Mouse (Mus musculus) heart, adult 11 months (tissue): ENCODE data around the gene T.
A peak's percentile ranks its signal among the peaks of the same experiment; 100 is the strongest.

ENCODE experiments used
- DNase-seq: peaks from one replicate; pipeline ENCODE4 v3.0.0; 2022

The T gene

GRCm38 (mm10) chr17:8433121-8433977 is 874 bp upstream of the T start:
- peak; percentile 79 for DNase-seq

DNA sequence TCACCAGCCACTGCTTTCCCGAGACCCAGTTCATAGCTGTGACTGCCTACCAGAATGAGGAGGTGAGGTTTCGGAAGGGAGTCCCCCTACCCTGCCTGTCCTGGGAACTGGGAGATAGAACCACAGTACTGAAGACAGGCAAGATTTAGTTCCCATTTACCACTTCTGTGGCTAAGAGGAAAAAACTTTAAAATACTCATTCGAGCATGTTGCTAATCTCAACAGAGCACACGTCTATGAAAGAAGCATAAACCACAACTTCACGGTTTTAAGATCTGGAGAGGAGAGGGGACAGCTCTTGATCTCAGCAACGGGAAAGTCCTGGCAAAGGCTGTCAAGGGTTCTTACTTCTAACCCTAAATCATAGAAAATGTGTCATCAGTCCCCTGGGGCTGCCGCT is 2.0 kb downstream of the T start:
- DNase-seq = no peak

DNA sequence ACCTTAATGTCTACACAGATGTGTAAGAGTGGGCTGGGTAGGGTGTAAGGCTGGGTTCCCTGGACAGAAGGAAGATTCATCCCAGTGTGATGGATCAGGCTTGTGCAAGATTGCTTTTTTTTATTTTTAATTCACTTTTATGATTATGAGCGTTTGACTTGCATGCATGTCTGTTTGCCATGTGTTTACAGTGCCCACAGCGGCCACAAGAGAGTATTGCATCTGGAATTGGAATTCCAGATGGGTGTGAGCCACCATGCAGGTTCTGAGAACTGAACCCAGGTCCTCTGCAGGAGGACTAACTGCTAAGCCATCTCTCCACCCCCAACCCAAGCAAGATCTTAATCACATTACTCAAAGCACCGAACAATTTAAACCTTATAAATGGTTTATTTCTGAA is 9.8 kb downstream of the T start:
- no peak for DNase-seq

GRCm38 (mm10) chr17:8447676-8448192 is 13.5 kb downstream of the T start:
- DNase-seq = no peak

DNA sequence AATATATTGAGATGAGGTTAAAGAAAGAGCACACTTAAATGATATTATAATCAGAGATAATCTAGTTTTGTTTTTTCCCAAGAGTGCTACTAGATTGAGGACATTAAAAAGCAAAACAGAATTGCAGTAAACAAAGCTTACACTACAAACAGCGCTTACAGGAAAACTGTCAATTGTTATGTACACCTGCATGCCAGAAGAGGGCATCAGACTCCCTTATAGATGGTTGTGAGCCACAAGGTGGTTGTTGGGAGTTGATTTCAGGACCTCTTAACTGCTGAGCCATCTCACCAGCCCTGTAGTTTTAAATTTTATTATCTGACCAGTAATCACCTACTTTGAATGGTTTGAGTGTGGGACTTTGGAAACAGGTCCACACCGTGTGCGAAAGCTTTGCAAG is 14.1 kb downstream of the T start:
- no peak for DNase-seq

DNA sequence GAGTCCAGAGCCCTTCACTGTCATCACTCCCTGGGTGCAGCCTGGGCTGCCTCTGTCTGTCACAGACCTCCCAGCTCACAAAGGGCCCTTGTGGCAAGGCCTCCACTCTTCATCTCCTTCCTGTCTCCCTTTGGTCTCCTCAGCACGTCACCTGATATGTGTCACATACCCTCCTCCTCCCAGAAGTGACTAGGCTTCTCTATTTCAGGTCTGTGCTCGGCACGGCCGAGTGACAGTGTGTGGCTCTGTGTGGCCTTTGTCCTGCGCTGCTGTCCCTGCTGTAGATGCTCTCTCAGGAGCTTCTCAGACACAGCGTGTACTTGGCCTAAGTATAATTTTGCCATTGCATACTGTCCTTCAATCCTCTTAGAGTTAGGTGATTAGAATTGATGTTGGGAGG is 21.0 kb downstream of the T start:
- DNase-seq = peak; percentile 55

DNA sequence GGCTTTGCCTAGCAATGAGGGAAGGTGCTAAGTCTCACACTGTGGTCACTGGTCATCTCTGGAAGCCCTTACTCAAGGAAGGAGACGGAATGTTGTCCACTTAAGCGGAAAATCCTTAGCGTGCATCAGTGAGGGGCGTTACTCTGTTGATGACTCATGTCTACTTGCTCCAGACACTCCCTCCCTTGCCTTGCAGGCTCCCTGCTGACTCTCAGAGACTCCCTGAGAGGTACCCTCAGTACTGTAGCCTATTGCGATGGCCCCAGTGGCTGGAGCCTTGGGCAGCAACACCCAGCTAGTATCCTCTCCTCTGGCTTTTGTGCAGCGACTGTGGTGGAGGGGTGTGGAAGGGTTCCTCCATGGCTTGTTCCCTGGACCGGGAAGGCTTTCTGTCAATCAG is 21.4 kb downstream of the T start:
- DNase-seq = peak; percentile 65

GRCm38 (mm10) chr17:8456856-8457460 is 22.7 kb downstream of the T start:
- DNase-seq = no peak

DNA sequence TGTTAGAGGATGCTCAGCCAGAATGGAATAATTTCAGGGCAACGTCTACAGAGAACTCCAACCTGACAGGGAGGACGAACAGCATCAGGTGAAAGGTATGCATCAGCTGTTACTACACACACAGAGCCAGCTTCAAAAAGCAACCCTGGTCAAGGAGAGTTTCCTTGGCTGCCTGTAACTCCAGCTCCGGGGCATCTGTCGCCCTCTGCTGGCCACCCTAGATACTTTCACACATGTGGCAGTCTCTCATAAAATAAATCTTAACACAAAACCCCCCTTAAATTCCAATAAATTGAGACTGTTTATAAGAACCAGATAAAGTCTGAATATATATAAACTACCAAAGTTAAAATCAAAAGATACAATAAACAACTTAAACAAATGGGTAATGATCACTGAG is 27.3 kb downstream of the T start:
- DNase-seq = peak; percentile 73

GRCm38 (mm10) chr17:8463482-8464128 is 29.4 kb downstream of the T start:
- DNase-seq = peak; percentile 79

GRCm38 (mm10) chr17:8467771-8468170 is 33.5 kb downstream of the T start:
- peak; percentile 52 for DNase-seq

- DNase-seq = peak; percentile 92
Observed at GRCm38 (mm10) chr17:8468716-8469344, 34.6 kb downstream of the T start.

DNA sequence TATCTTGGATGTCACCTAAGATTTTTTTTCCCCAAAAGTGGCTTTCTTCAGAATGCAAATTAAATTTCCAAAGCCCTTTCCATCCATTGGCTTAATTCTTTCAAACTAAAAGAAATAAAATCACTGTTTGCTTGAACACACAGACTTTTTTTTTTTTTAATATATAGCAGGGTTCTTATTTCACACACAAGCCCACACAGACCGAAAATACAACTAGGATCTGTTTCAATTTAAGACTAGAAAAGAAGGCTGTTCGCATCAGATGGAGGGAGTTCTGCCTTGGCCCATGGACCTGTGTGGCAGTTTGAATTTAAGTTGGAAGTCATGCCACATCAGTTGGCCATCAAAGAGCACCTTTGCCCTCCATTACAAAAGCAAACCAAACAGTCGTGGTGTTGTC is 44.3 kb downstream of the T start:
- DNase-seq = peak; percentile 14

- peak; percentile 66 for DNase-seq
Observed at GRCm38 (mm10) chr17:8479493-8480128, 45.4 kb downstream of the T start.

GRCm38 (mm10) chr17:8481797-8482196 is 47.6 kb downstream of the T start:
- peak; percentile 61 for DNase-seq

GRCm38 (mm10) chr17:8482876-8483275 is 48.7 kb downstream of the T start:
- DNase-seq = peak; percentile 50

DNA sequence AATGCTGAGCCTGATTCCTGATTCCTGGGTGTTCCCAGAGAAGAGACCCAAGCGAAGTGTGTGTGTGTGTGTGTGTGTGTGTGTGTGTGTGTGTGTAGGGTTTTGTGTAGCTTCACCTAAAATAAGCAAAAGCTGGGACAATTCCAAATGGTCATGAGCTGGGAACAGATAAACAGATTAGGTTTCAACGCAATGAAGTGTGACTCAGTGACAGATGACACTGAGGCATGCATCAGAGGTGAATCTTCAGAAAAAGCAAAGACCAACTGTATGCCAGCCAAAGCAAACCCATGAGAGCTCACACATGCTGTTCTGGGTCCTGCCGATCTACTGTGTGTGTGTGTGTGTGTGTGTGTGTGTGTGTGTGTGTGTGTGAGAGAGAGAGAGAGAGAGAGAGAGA is 50.0 kb downstream of the T start:
- peak; percentile 12 for DNase-seq

- peak; percentile 80 for DNase-seq
Observed at GRCm38 (mm10) chr17:8485146-8485545, 50.9 kb downstream of the T start.

GRCm38 (mm10) chr17:8487824-8488223 is 53.6 kb downstream of the T start:
- peak; percentile 94 for DNase-seq

GRCm38 (mm10) chr17:8490971-8491370 is 56.7 kb downstream of the T start:
- peak; percentile 50 for DNase-seq
